Mouse (Mus musculus) midbrain, embryonic 12.5 days (tissue): Measurements from ENCODE around the gene Ncoa7. TPM values are rescaled to one million over a fixed set of nuclear protein-coding genes. Genes with fewer than 3 reads are reported as not detected.

Source experiments
- ATAC-seq: fragments of 200-750 bp; cut with Nextera tagmentation; 2 replicates; pipeline ENCODE4 v1.8.0; 2017; ENCODE audit warnings: low read depth, moderate TSS enrichment, moderate library complexity; ENCODE audit not compliant: low FRiP score
- H3K27ac ChIP-seq: fragments of 300-500 bp; sonication (generic); replicated peaks from 2 replicates; pipeline ENCODE4 v1.5.1; 2016; ENCODE audit warnings: mild to moderate bottlenecking
- H3K27me3 ChIP-seq: fragments of 300-500 bp; sonication (generic); 2 replicates; pipeline ENCODE4 v1.6.1; 2016; ENCODE audit warnings: mild to moderate bottlenecking
- H3K36me3 ChIP-seq: fragments of 300-500 bp; sonication (generic); 2 replicates; pipeline ENCODE4 v1.6.1; 2016
- H3K4me1 ChIP-seq: fragments of 300-500 bp; sonication (generic); 2 replicates; pipeline ENCODE4 v1.6.1; 2016
- H3K4me2 ChIP-seq: fragments of 300-500 bp; sonication (generic); replicated peaks from 2 replicates; pipeline ENCODE4 v1.6.1; 2016; ENCODE audit warnings: mild to moderate bottlenecking, moderate library complexity
- H3K4me3 ChIP-seq: fragments of 300-500 bp; sonication (generic); 2 replicates; pipeline ENCODE4 v1.5.1; 2016; ENCODE audit warnings: mild to moderate bottlenecking
- H3K9ac ChIP-seq: fragments of 300-500 bp; sonication (generic); replicated peaks from 2 replicates; pipeline ENCODE4 v1.6.1; 2016; ENCODE audit warnings: mild to moderate bottlenecking, moderate library complexity
- H3K9me3 ChIP-seq: fragments of 300-500 bp; sonication (generic); 2 replicates; pipeline ENCODE4 v1.6.1; 2016; ENCODE audit warnings: mild to moderate bottlenecking
- WGBS: fragments of 180-500 bp; shearing (Covaris S2); methylation state at CpG from one replicate; pipeline ENCODE4 v1.1.7; 2016; 5-methylcytosine and 5-hydroxymethylcytosine counted together
- polyA plus RNA-seq: library from polyadenylated mRNA; unstranded; fragments of >200 nt; fragmentation: Nextera tagmentation; extraction: Ambion mirVana; gene quantifications from 2 replicates; pipeline ENCODE4 v1.2.1, GENCODE M21; 2016

Ncoa7 gene
- polyA plus RNA-seq, 1 experiment from 2014 or later, result 8.0 TPM

- no peaks in the 10 kb centered on the region for H3K4me1 ChIP-seq
- H3K9me3 ChIP-seq, result no peaks in the 10 kb centered on the region
- no peak overlapping the region for H3K27ac ChIP-seq
- peaks cover 48% of the 10 kb centered on the region for H3K36me3 ChIP-seq
- no peak overlapping the region for H3K4me2 ChIP-seq
- H3K27me3 ChIP-seq, result no peaks in the 10 kb centered on the region
- no peak overlapping the region for H3K9ac ChIP-seq
- H3K4me3 ChIP-seq, result no peak overlapping the region
- ATAC-seq, result no peak
- 97% methylated on average over 1 of the region's 1 CpGs for WGBS
Observed at GRCm38 (mm10) chr10:30585691-30586090, 217.4 kb downstream of the Ncoa7 start.

Other genes starting within 250 kb of the Ncoa7 start
- 30.0 and 31.7 TPM in 2 replicates for gene Trmt11, start 202.6 kb downstream of the Ncoa7 start, polyA plus RNA-seq
- gene Hint3, start 173.7 kb downstream of the Ncoa7 start, polyA plus RNA-seq, result 23.0 and 23.3 TPM in 2 replicates
- 3.7 and 4.6 TPM in 2 replicates for gene Hey2, start 39.5 kb upstream of the Ncoa7 start, polyA plus RNA-seq